Mouse (Mus musculus): Measurements from ENCODE around the gene Taar9. TPM values are rescaled to one million over a fixed set of nuclear protein-coding genes. Genes with fewer than 3 reads are reported as not detected.
"Not testable (repeated sequence)": the region's sequence is repeated elsewhere in the genome, so short reads cannot be mapped to it uniquely, and the experiment has no call there.

Taar9 gene
- polyA plus RNA-seq, 1 experiment from 2014 or later = not detected

GRCm38 (mm10) chr10:24074751-24075150 lies 34.6 kb downstream of the Taar9 start:
- not testable (repeated sequence) for H3K9ac ChIP-seq; H3K36me3 ChIP-seq (replicated peaks); ATAC-seq (ENCODE audit: insufficient read depth); H3K27me3 ChIP-seq; H3K4me2 ChIP-seq; H3K9me3 ChIP-seq (replicated peaks); H3K4me3 ChIP-seq (replicated peaks); H3K4me1 ChIP-seq (replicated peaks); H3K27ac ChIP-seq (replicated peaks)
- 34% methylated on average over 2 of the region's 2 CpGs for WGBS (ENCODE audit: insufficient replicate concordance)

DNA sequence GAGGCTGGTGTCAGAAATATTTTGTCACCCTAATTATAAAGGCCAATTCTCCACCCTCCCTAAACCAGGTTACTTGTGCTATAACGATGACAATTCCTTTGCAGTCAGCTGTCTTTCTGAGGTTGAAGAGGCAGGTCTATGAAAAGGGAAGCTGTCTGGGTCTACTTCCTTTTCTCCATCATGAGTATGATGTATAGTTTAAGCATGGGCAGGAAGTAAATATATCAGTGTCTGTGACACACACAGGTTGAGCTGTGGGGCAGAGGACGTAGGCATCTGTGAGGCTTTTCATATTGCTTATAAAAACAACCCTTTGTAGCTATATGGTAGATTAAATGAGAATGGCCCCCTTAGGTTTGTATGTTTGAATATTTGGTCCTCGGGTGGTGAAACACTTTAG lies 50.3 kb downstream of the Taar9 start:
- no peak overlapping the region for H3K4me3 ChIP-seq (replicated peaks)
- H3K36me3 ChIP-seq (replicated peaks) = no peaks in the 10 kb centered on the region
- H3K4me1 ChIP-seq (replicated peaks) = no peaks in the 10 kb centered on the region
- ATAC-seq (ENCODE audit: insufficient read depth) = no peak
- no peak overlapping the region for H3K4me2 ChIP-seq
- H3K9me3 ChIP-seq (replicated peaks) = no peaks in the 10 kb centered on the region
- H3K27me3 ChIP-seq = no peaks in the 10 kb centered on the region
- no peak overlapping the region for H3K9ac ChIP-seq
- no peak overlapping the region for H3K27ac ChIP-seq (replicated peaks)
- whole genome bisulfite sequencing (ENCODE audit: insufficient replicate concordance) = 32% methylated on average over 3 of the region's 3 CpGs

Other genes starting within 250 kb of the Taar9 start
- gene Vnn1, start 214.8 kb downstream of the Taar9 start, polyA plus RNA-seq (2015; fragmentation: Nextera tagmentation; extraction: Ambion mirVana) = 2.1 and 2.3 TPM in 2 replicates
- gene Taar1, start 189.2 kb downstream of the Taar9 start, polyA plus RNA-seq (2015; fragmentation: Nextera tagmentation; extraction: Ambion mirVana) = not detected in 2 replicates
- not detected in 2 replicates for gene Taar2, start 171.0 kb downstream of the Taar9 start, polyA plus RNA-seq (2015; fragmentation: Nextera tagmentation; extraction: Ambion mirVana)
- gene Taar3, start 160.0 kb downstream of the Taar9 start, polyA plus RNA-seq (2015; fragmentation: Nextera tagmentation; extraction: Ambion mirVana) = not detected in 2 replicates
- gene Taar4, start 149.0 kb downstream of the Taar9 start, polyA plus RNA-seq (2015; fragmentation: Nextera tagmentation; extraction: Ambion mirVana) = not detected in 2 replicates
- not detected in 2 replicates for gene Taar5, start 138.8 kb downstream of the Taar9 start, polyA plus RNA-seq (2015; fragmentation: Nextera tagmentation; extraction: Ambion mirVana)
- gene Taar6, start 123.9 kb downstream of the Taar9 start, polyA plus RNA-seq (2015; fragmentation: Nextera tagmentation; extraction: Ambion mirVana) = not detected in 2 replicates
- not detected in 2 replicates for gene Taar7a, start 116.1 kb downstream of the Taar9 start, polyA plus RNA-seq (2015; fragmentation: Nextera tagmentation; extraction: Ambion mirVana)
- gene Taar7b, start 109.6 kb downstream of the Taar9 start, polyA plus RNA-seq (2015; fragmentation: Nextera tagmentation; extraction: Ambion mirVana) = not detected in 2 replicates
- not detected in 2 replicates for gene Taar7d, start 82.3 kb downstream of the Taar9 start, polyA plus RNA-seq (2015; fragmentation: Nextera tagmentation; extraction: Ambion mirVana)
- not detected in 2 replicates for gene Taar7e, start 71.9 kb downstream of the Taar9 start, polyA plus RNA-seq (2015; fragmentation: Nextera tagmentation; extraction: Ambion mirVana)
- gene Taar7f, start 60.0 kb downstream of the Taar9 start, polyA plus RNA-seq (2015; fragmentation: Nextera tagmentation; extraction: Ambion mirVana) = not detected in 2 replicates
- not detected in 2 replicates for gene Taar8a, start 33.0 kb downstream of the Taar9 start, polyA plus RNA-seq (2015; fragmentation: Nextera tagmentation; extraction: Ambion mirVana)
- gene Taar8b, start 17.2 kb downstream of the Taar9 start, polyA plus RNA-seq (2015; fragmentation: Nextera tagmentation; extraction: Ambion mirVana) = not detected in 2 replicates
- gene Taar8c, start 7.6 kb downstream of the Taar9 start, polyA plus RNA-seq (2015; fragmentation: Nextera tagmentation; extraction: Ambion mirVana) = not detected in 2 replicates
- gene Stx7, start 39.8 kb upstream of the Taar9 start, polyA plus RNA-seq (2015; fragmentation: Nextera tagmentation; extraction: Ambion mirVana) = 23.4 and 30.1 TPM in 2 replicates
- 0.12 and 0.14 TPM in 2 replicates for gene Moxd1, start 114.0 kb upstream of the Taar9 start, polyA plus RNA-seq (2015; fragmentation: Nextera tagmentation; extraction: Ambion mirVana)